Comparison of ENCODE assay signal across 7 mouse cellular contexts in the genomic region with DNA sequence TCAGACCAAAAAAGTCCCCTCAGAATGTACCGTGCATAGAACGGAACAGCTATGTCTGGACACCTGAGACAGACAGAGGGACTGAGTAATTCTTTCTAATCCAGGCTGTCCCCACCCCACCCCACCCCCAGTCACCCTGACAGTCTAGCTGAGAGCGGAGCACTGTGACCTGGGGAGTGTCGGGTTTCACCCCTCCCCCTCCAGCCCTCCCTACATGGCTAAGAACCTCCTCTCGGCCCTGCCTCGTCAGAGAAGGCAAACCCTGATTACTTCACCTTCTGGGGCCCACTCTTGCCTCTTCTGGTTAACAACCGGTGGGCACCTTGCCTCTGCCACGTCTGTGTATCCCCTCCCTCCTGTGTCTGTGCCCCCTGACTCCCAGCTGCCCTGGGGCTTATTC. TPM values are rescaled to one million over a fixed set of nuclear protein-coding genes. Genes with fewer than 3 reads are reported as not detected.
DNase-seq lines count a peak whose midpoint lies in the region; ATAC-seq lines count a peak whose summit lies in the region.

No protein-coding gene starts in this region.

- ATAC-seq in limb, embryonic 13.5 days (ENCODE audit: low FRiP score, low read depth): peak; percentile 62
- 0 out of 2 replicates have a peak, but pooled peaks have one; percentile 17 for ATAC-seq in neural tube, embryonic 12.5 days (ENCODE audit: low FRiP score, low read depth)

- peak overlapping the region; percentile 48 for H3K4me2 ChIP-seq in limb, embryonic 13.5 days (replicated peaks)
- peak overlapping the region; percentile 47 for H3K4me2 ChIP-seq in neural tube, embryonic 12.5 days (replicated peaks)

- H3K9me3 ChIP-seq in limb, embryonic 13.5 days: no peaks in the 10 kb centered on the region
- no peaks in the 10 kb centered on the region for H3K9me3 ChIP-seq in neural tube, embryonic 12.5 days

- no peaks in the 10 kb centered on the region for H3K36me3 ChIP-seq in limb, embryonic 13.5 days
- no peaks in the 10 kb centered on the region; the same call in 1 of the 2 replicates for H3K36me3 ChIP-seq in neural tube, embryonic 12.5 days

- DNase-seq in Muller cell, postnatal 12 days (ENCODE audit: inconsistent ontology term): peak; percentile 53
- peak; percentile 87 for DNase-seq in embryo, embryonic 11 days
- DNase-seq in heart, postnatal 10 days: peak; percentile 45 to 56
- no peak for DNase-seq in cerebellum, postnatal 10 days
- no peak for DNase-seq in urinary bladder, postnatal 10 days (ENCODE audit: low spot score)

- no peak overlapping the region for H3K4me3 ChIP-seq in limb, embryonic 13.5 days
- no peak overlapping the region for H3K4me3 ChIP-seq in neural tube, embryonic 12.5 days

- peaks cover 77% of the 10 kb centered on the region for H3K4me1 ChIP-seq in limb, embryonic 13.5 days
- H3K4me1 ChIP-seq in neural tube, embryonic 12.5 days: peaks cover 60% of the 10 kb centered on the region

- 1% methylated on average over 8 of the region's 8 CpGs for WGBS in limb, embryonic 13.5 days
- WGBS in neural tube, embryonic 12.5 days: 4% methylated on average over 8 of the region's 8 CpGs

- H3K27ac ChIP-seq in limb, embryonic 13.5 days: peak overlapping the region; percentile 52
- H3K27ac ChIP-seq in neural tube, embryonic 12.5 days: no peak overlapping the region

- H3K27me3 ChIP-seq in limb, embryonic 13.5 days: peaks cover 62% of the 10 kb centered on the region
- H3K27me3 ChIP-seq in neural tube, embryonic 12.5 days (replicated peaks): no peaks in the 10 kb centered on the region

- H3K9ac ChIP-seq in limb, embryonic 13.5 days: no peak overlapping the region
- H3K9ac ChIP-seq in neural tube, embryonic 12.5 days: 0 out of 2 replicates have a peak overlapping the region, but pooled peaks have one; percentile 1

- intact Hi-C loops in heart, postnatal 10 days (cut with DNase I): no loop called here

RNA-seq across cellular contexts. Expression of a gene that starts 7.7 kb away (rescaled TPM):
- 1 to 10 TPM; 5.2 to 5.8 TPM for total RNA-seq in heart, postnatal 10 days (2021)
- polyA plus RNA-seq in limb, embryonic 13.5 days (2015; fragmentation: Nextera tagmentation; extraction: Ambion mirVana): 14.5 and 16.1 TPM in 2 replicates
- polyA plus RNA-seq in neural tube, embryonic 12.5 days (2016; fragmentation: Nextera tagmentation; extraction: Ambion mirVana): 44.6 and 45.2 TPM in 2 replicates

Comparison
In these comparisons a context has a peak if more than half of its experiments do, and no peak if none do; other contexts are left out.
1. DNase-seq: peak in Muller cell, postnatal 12 days (single experiment), embryo, embryonic 11 days (single experiment) and heart, postnatal 10 days (2 of 2); none in cerebellum, postnatal 10 days (0 of 2) and urinary bladder, postnatal 10 days (single experiment).